Mouse (Mus musculus): ENCODE results near the gene Zc3h12d. TPM values are rescaled to one million over a fixed set of nuclear protein-coding genes. Genes with fewer than 3 reads are reported as not detected.

Zc3h12d gene
- polyA plus RNA-seq, 1 experiment from 2014 or later: 0.39 TPM

- Histone ChIP-seq H3K27ac (ENCODE audit: low read length) (no peak overlapping the region; the same call in 1 of the 2 replicates), H3K36me3 (ENCODE audit: insufficient read depth, low read length) (no peaks in the 10 kb centered on the region), H3K4me3 (ENCODE audit: low read depth, low read length) (no peak overlapping the region), H3K4me1 (ENCODE audit: insufficient read depth, low read depth, low read length) (peaks cover 4% of the 10 kb centered on the region; the same call in 1 of the 2 replicates), H3K27me3 (replicated peaks; ENCODE audit: insufficient read depth, low read length) (0 out of 2 replicates have a peak, but pooled peaks cover 3% of the 10 kb centered on the region), H3K4me2 (replicated peaks; ENCODE audit: low read depth, low read length) (peak overlapping the region; percentile 32), H3K9me3 (ENCODE audit: low read length) (no peaks in the 10 kb centered on the region), H3K9ac (replicated peaks; ENCODE audit: low read depth) (no peak overlapping the region)
- peak; percentile 96 for DNase-seq (ENCODE audit: low spot score)
- no peak; the same call in 1 of the 2 replicates for TF ChIP-seq CTCF (IDR thresholded peaks at IDR 0.05)
- peak; percentile 49; the same call in 1 of the 2 replicates for TF ChIP-seq EP300 (IDR thresholded peaks at IDR 0.05)
- ATAC-seq: peak; percentile 94
- 6% methylated on average over 14 of the region's 14 CpGs for WGBS
Observed at GRCm38 (mm10) chr10:7841571-7842080, 9.4 kb downstream of the Zc3h12d start.

GRCm38 (mm10) chr10:7843181-7843580, 10.9 kb downstream of the Zc3h12d start:
- H3K27ac ChIP-seq (ENCODE audit: low read length): no peak overlapping the region
- H3K4me3 ChIP-seq (ENCODE audit: low read depth, low read length): no peak overlapping the region
- no peaks in the 10 kb centered on the region for H3K9me3 ChIP-seq (ENCODE audit: low read length)
- no peaks in the 10 kb centered on the region for H3K36me3 ChIP-seq (ENCODE audit: insufficient read depth, low read length)
- DNase-seq (ENCODE audit: low spot score): no peak
- H3K4me2 ChIP-seq (replicated peaks; ENCODE audit: low read depth, low read length): no peak overlapping the region
- H3K27me3 ChIP-seq (replicated peaks; ENCODE audit: insufficient read depth, low read length): 0 out of 2 replicates have a peak, but pooled peaks cover 3% of the 10 kb centered on the region
- H3K4me1 ChIP-seq (ENCODE audit: insufficient read depth, low read depth, low read length): peaks cover 4% of the 10 kb centered on the region; the same call in 1 of the 2 replicates
- no peak for ATAC-seq
- WGBS: 87% methylated on average over 4 of the region's 4 CpGs
- no peak overlapping the region for H3K9ac ChIP-seq (replicated peaks; ENCODE audit: low read depth)
- TF ChIP-seq EP300 (IDR thresholded peaks at IDR 0.05): no peak
- TF ChIP-seq CTCF (IDR thresholded peaks at IDR 0.05): no peak

- no peaks in the 10 kb centered on the region for H3K36me3 ChIP-seq (ENCODE audit: insufficient read depth, low read length)
- no peak overlapping the region for H3K27ac ChIP-seq (ENCODE audit: low read length)
- H3K9ac ChIP-seq (replicated peaks; ENCODE audit: low read depth): no peak overlapping the region
- WGBS: 74% methylated on average over 4 of the region's 4 CpGs
- DNase-seq (ENCODE audit: low spot score): no peak
- H3K4me1 ChIP-seq (ENCODE audit: insufficient read depth, low read depth, low read length): peaks cover 4% of the 10 kb centered on the region; the same call in 1 of the 2 replicates
- H3K27me3 ChIP-seq (replicated peaks; ENCODE audit: insufficient read depth, low read length): no peaks in the 10 kb centered on the region
- no peaks in the 10 kb centered on the region for H3K9me3 ChIP-seq (ENCODE audit: low read length)
- no peak for ATAC-seq
- TF ChIP-seq EP300 (IDR thresholded peaks at IDR 0.05): no peak
- TF ChIP-seq CTCF (IDR thresholded peaks at IDR 0.05): no peak
- H3K4me3 ChIP-seq (ENCODE audit: low read depth, low read length): no peak overlapping the region
- H3K4me2 ChIP-seq (replicated peaks; ENCODE audit: low read depth, low read length): no peak overlapping the region
Observed at GRCm38 (mm10) chr10:7844161-7844560, 11.9 kb downstream of the Zc3h12d start.

- H3K9me3 ChIP-seq (ENCODE audit: low read length): no peaks in the 10 kb centered on the region
Observed at GRCm38 (mm10) chr10:7845136-7845535, 12.9 kb downstream of the Zc3h12d start.

GRCm38 (mm10) chr10:7845991-7846390, 13.7 kb downstream of the Zc3h12d start:
- ATAC-seq (no peak), DNase-seq (ENCODE audit: low spot score) (no peak)
- H3K4me2 ChIP-seq (replicated peaks; ENCODE audit: low read depth, low read length): no peak overlapping the region
- WGBS: 88% methylated on average over 4 of the region's 4 CpGs
- peaks cover 4% of the 10 kb centered on the region; the same call in 1 of the 2 replicates for H3K4me1 ChIP-seq (ENCODE audit: insufficient read depth, low read depth, low read length)
- H3K9me3 ChIP-seq (ENCODE audit: low read length): no peaks in the 10 kb centered on the region
- no peak overlapping the region for H3K9ac ChIP-seq (replicated peaks; ENCODE audit: low read depth)
- no peak for TF ChIP-seq CTCF (IDR thresholded peaks at IDR 0.05)
- TF ChIP-seq EP300 (IDR thresholded peaks at IDR 0.05): no peak
- no peak overlapping the region for H3K4me3 ChIP-seq (ENCODE audit: low read depth, low read length)
- no peaks in the 10 kb centered on the region for H3K27me3 ChIP-seq (replicated peaks; ENCODE audit: insufficient read depth, low read length)
- H3K36me3 ChIP-seq (ENCODE audit: insufficient read depth, low read length): no peaks in the 10 kb centered on the region
- H3K27ac ChIP-seq (ENCODE audit: low read length): no peak overlapping the region

More at GRCm38 (mm10) chr10:7845136-7845535, 12.9 kb downstream of the Zc3h12d start:
- no peak overlapping the region for H3K27ac ChIP-seq (ENCODE audit: low read length)
- no peak overlapping the region for H3K9ac ChIP-seq (replicated peaks; ENCODE audit: low read depth)
- WGBS: 62% methylated on average over 8 of the region's 8 CpGs
- H3K4me1 ChIP-seq (ENCODE audit: insufficient read depth, low read depth, low read length): peaks cover 4% of the 10 kb centered on the region; the same call in 1 of the 2 replicates
- no peak overlapping the region for H3K4me3 ChIP-seq (ENCODE audit: low read depth, low read length)
- no peak overlapping the region for H3K4me2 ChIP-seq (replicated peaks; ENCODE audit: low read depth, low read length)
- H3K36me3 ChIP-seq (ENCODE audit: insufficient read depth, low read length): no peaks in the 10 kb centered on the region
- no peaks in the 10 kb centered on the region for H3K27me3 ChIP-seq (replicated peaks; ENCODE audit: insufficient read depth, low read length)
- ATAC-seq (no peak), DNase-seq (ENCODE audit: low spot score) (no peak)
- no peak for TF ChIP-seq CTCF (IDR thresholded peaks at IDR 0.05)
- no peak for TF ChIP-seq EP300 (IDR thresholded peaks at IDR 0.05)

- DNase-seq (ENCODE audit: low spot score): no peak
- no peak for ATAC-seq
- TF ChIP-seq CTCF (IDR thresholded peaks at IDR 0.05): no peak
- TF ChIP-seq EP300 (IDR thresholded peaks at IDR 0.05): no peak
- WGBS: 72% methylated on average over 2 of the region's 2 CpGs
- Histone ChIP-seq H3K4me2 (replicated peaks; ENCODE audit: low read depth, low read length) (no peak overlapping the region), H3K27ac (ENCODE audit: low read length) (no peak overlapping the region), H3K36me3 (ENCODE audit: insufficient read depth, low read length) (no peaks in the 10 kb centered on the region), H3K4me3 (ENCODE audit: low read depth, low read length) (no peak overlapping the region), H3K9ac (replicated peaks; ENCODE audit: low read depth) (no peak overlapping the region), H3K9me3 (ENCODE audit: low read length) (no peaks in the 10 kb centered on the region), H3K27me3 (replicated peaks; ENCODE audit: insufficient read depth, low read length) (no peaks in the 10 kb centered on the region), H3K4me1 (ENCODE audit: insufficient read depth, low read depth, low read length) (peaks cover under 1% of the 10 kb centered on the region; the same call in 1 of the 2 replicates)
Observed at GRCm38 (mm10) chr10:7847166-7847605, 14.9 kb downstream of the Zc3h12d start.

Data from lung, postnatal 0 days (tissue).